Mouse (Mus musculus): Measurements from ENCODE around the gene Izumo1r. TPM values are rescaled to one million over a fixed set of nuclear protein-coding genes. Genes with fewer than 3 reads are reported as not detected.
A peak's percentile ranks its signal among the peaks of the same experiment; 100 is the strongest.

Izumo1r gene
- total and polyA plus RNA-seq, 3 experiments, result not detected

- H3K27ac ChIP-seq (ENCODE audit: control insufficient read depth, low read depth, low read length), result no peak overlapping the region
- H3K27me3 ChIP-seq (ENCODE audit: control insufficient read depth in 1 of 2, insufficient read depth in 2 of 2, low read length in 2 of 2), result no peaks in the 10 kb centered on the region
- H3K9me3 ChIP-seq (replicated peaks; ENCODE audit: insufficient read depth, low read length), result no peaks in the 10 kb centered on the region
- H3K79me2 ChIP-seq (ENCODE audit: control insufficient read depth, insufficient read depth, low read length, poor library complexity), result no peaks in the 10 kb centered on the region
- peaks cover 0 to 9% of the 10 kb centered on the region in 2 experiments; a peak in 2 of 4 replicates for H3K36me3 ChIP-seq (ENCODE audit: control insufficient read depth in 1 of 2, insufficient read depth in 2 of 2, low read length in 2 of 2)
- H3K9ac ChIP-seq (ENCODE audit: control insufficient read depth, low read depth, low read length, poor library complexity, severe bottlenecking), result no peak overlapping the region
- H3K4me1 ChIP-seq (ENCODE audit: control insufficient read depth in 1 of 2, insufficient read depth in 2 of 2, low read length in 2 of 2), result peaks cover 4 to 25% of the 10 kb centered on the region in 2 experiments; a peak in 3 of 4 replicates
- no peak overlapping the region for H3K4me3 ChIP-seq (ENCODE audit: control insufficient read depth in 1 of 2, insufficient read depth in 1 of 2, low read depth in 2 of 2, low read length in 2 of 2)
- DNase-seq (ENCODE audit: low read depth, low spot score), result peak; percentile 86
- TF ChIP-seq ZNF384 (IDR thresholded peaks at IDR 0.05; ENCODE audit: low read depth, low read length) (no peak), POLR2AphosphoS5 (IDR thresholded peaks at IDR 0.05; ENCODE audit: borderline replicate concordance, low read depth, low read length) (no peak), TCF12 (IDR thresholded peaks at IDR 0.05; ENCODE audit: low read depth, low read length) (no peak), ZKSCAN1 (IDR thresholded peaks at IDR 0.05; ENCODE audit: low read depth, low read length) (no peak), ZMIZ1 (IDR thresholded peaks at IDR 0.05; ENCODE audit: low read depth, low read length) (no peak), TBP (IDR thresholded peaks at IDR 0.05; ENCODE audit: low read depth, low read length) (no peak), TAL1 (IDR thresholded peaks at IDR 0.05; ENCODE audit: low read length) (no peak), USF2 (IDR thresholded peaks at IDR 0.05; ENCODE audit: borderline replicate concordance in 1 of 2, insufficient read depth in 1 of 2, low read depth in 1 of 2, low read length in 2 of 2) (no peak), ETS1 (IDR thresholded peaks at IDR 0.05; ENCODE audit: low read depth, low read length) (no peak), E2F4 (IDR thresholded peaks at IDR 0.05; ENCODE audit: borderline replicate concordance, low read depth, low read length) (no peak), USF1 (IDR thresholded peaks at IDR 0.05; ENCODE audit: low read depth, low read length) (no peak), CHD1 (IDR thresholded peaks at IDR 0.05; ENCODE audit: low read depth, low read length) (no peak), RAD21 (IDR thresholded peaks at IDR 0.05; ENCODE audit: low read depth, low read length) (peak; percentile 57), UBTF (IDR thresholded peaks at IDR 0.05; ENCODE audit: borderline replicate concordance, insufficient read depth, low read depth, low read length) (no peak), MAFK (IDR thresholded peaks at IDR 0.05; ENCODE audit: borderline replicate concordance, low read depth, low read length) (no peak), CTCF (IDR thresholded peaks at IDR 0.05 in 2 of 3, conservative IDR thresholded peaks at IDR 0.05 in 1 of 3; ENCODE audit: control insufficient read depth in 1 of 3, insufficient read depth in 1 of 3, low read depth in 2 of 3, low read length in 3 of 3, poor library complexity in 1 of 3, severe bottlenecking in 1 of 3) (peak; percentile 35 to 74 (median 43); a peak in 5 of 6 replicates), CHD2 (IDR thresholded peaks at IDR 0.05; ENCODE audit: low read length) (no peak), BHLHE40 (IDR thresholded peaks at IDR 0.05; ENCODE audit: borderline replicate concordance, low read depth, low read length) (no peak), JUND (IDR thresholded peaks at IDR 0.05; ENCODE audit: low read depth, low read length) (no peak), NELFE (IDR thresholded peaks at IDR 0.05; ENCODE audit: low read depth, low read length) (no peak), GATA1 (IDR thresholded peaks at IDR 0.05; ENCODE audit: low read depth, low read length) (no peak), MYC (IDR thresholded peaks at IDR 0.05; ENCODE audit: low read depth, low read length) (0 out of 2 replicates have a peak, but pooled peaks have one; percentile 51), HCFC1 (IDR thresholded peaks at IDR 0.05; ENCODE audit: low read depth, low read length) (0 out of 2 replicates have a peak, but pooled peaks have one; percentile 11), RCOR1 (IDR thresholded peaks at IDR 0.05; ENCODE audit: low read depth, low read length) (no peak), ELF1 (IDR thresholded peaks at IDR 0.05; ENCODE audit: low read depth, low read length) (peak; percentile 77), NRF1 (IDR thresholded peaks at IDR 0.05; ENCODE audit: insufficient read depth, low read depth, low read length, poor library complexity, severe bottlenecking) (no peak), MAX (IDR thresholded peaks at IDR 0.05; ENCODE audit: low read length) (peak; percentile 52; the same call in 1 of the 2 replicates), SMC3 (IDR thresholded peaks at IDR 0.05; ENCODE audit: low read depth, low read length) (peak; percentile 76), SIN3A (IDR thresholded peaks at IDR 0.05; ENCODE audit: low read length) (no peak), EP300 (IDR thresholded peaks at IDR 0.05; ENCODE audit: low read depth in 1 of 2, low read length in 2 of 2) (peak in 1 of 2 experiments; percentile 58; a peak in 2 of 4 replicates), MYB (IDR thresholded peaks at IDR 0.05; ENCODE audit: low read depth, low read length) (no peak), MXI1 (IDR thresholded peaks at IDR 0.05; ENCODE audit: low read depth, low read length) (no peak), POLR2A (IDR thresholded peaks at IDR 0.05; ENCODE audit: control insufficient read depth in 1 of 2, insufficient read depth in 1 of 2, low read depth in 1 of 2, low read length in 2 of 2, poor library complexity in 1 of 2) (no peak), MAZ (IDR thresholded peaks at IDR 0.05; ENCODE audit: low read depth, low read length) (no peak), MEF2A (IDR thresholded peaks at IDR 0.05; ENCODE audit: extremely low read depth, insufficient replicate concordance, low read depth, low read length, poor library complexity, severe bottlenecking) (no peak), ZC3H11A (IDR thresholded peaks at IDR 0.05; ENCODE audit: low read depth, low read length) (peak; percentile 43; the same call in 1 of the 2 replicates), KAT2A (conservative IDR thresholded peaks at IDR 0.05; ENCODE audit: low read depth, low read length) (no peak), POLR2AphosphoS2 (IDR thresholded peaks at IDR 0.05; ENCODE audit: low read length) (no peak)
Measured at GRCm38 (mm10) chr9:14885151-14885550, 18.6 kb downstream of the Izumo1r start.

Measured in MEL (cell line).